Mouse (Mus musculus): ENCODE results near the gene Fbxo9. TPM values are rescaled to one million over a fixed set of nuclear protein-coding genes. Genes with fewer than 3 reads are reported as not detected.
"Not testable (repeated sequence)": the region's sequence is repeated elsewhere in the genome, so short reads cannot be mapped to it uniquely, and the experiment has no call there.

The Fbxo9 gene
- polyA plus RNA-seq, 1 experiment from 2014 or later: 67.7 TPM

GRCm38 (mm10) chr9:78085722-78086287 lies 23.1 kb downstream of the Fbxo9 start:
- H3K9me3 ChIP-seq: no peaks in the 10 kb centered on the region
- no peak overlapping the region for H3K9ac ChIP-seq
- no peak overlapping the region for H3K4me2 ChIP-seq
- H3K27ac ChIP-seq (replicated peaks): no peak overlapping the region
- no peak overlapping the region for H3K4me3 ChIP-seq
- H3K27me3 ChIP-seq: no peaks in the 10 kb centered on the region
- no peak for ATAC-seq (ENCODE audit: low read depth)
- peaks cover 8% of the 10 kb centered on the region; the same call in 1 of the 2 replicates for H3K4me1 ChIP-seq (replicated peaks)
- H3K36me3 ChIP-seq: peaks cover 61% of the 10 kb centered on the region
- 79% methylated on average over 14 of the region's 14 CpGs for WGBS

DNA sequence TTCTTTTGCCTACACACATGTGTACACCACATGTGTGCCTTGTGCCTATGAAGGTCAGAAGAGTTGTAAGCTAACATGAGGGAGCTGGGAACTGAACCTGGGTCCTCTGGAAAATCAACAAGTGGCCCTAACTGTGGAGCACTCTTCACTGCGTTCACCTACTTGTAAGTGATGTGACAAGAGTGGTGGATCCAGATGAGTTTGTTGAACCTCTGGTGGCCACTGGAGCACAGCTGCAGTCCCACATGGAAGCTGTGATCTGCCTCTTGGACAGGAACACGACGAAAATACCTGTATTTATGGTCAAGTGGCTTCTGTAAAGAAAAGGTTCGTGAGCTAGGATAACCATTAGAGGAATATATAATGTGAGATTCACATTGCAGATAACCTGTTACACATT lies 24.5 kb downstream of the Fbxo9 start:
- ATAC-seq (ENCODE audit: low read depth): no peak
- Histone ChIP-seq H3K4me1 (replicated peaks) (peaks cover 8% of the 10 kb centered on the region; the same call in 1 of the 2 replicates), H3K4me3 (no peak overlapping the region), H3K4me2 (no peak overlapping the region), H3K36me3 (peaks cover 62% of the 10 kb centered on the region), H3K9me3 (no peaks in the 10 kb centered on the region), H3K27ac (replicated peaks) (no peak overlapping the region), H3K9ac (no peak overlapping the region), H3K27me3 (no peaks in the 10 kb centered on the region)
- WGBS: 91% methylated on average over 4 of the region's 4 CpGs

GRCm38 (mm10) chr9:78081835-78082234 lies 27.0 kb downstream of the Fbxo9 start:
- Histone ChIP-seq H3K9ac (no peak overlapping the region), H3K9me3 (no peaks in the 10 kb centered on the region), H3K27me3 (no peaks in the 10 kb centered on the region), H3K4me1 (replicated peaks) (no peaks in the 10 kb centered on the region), H3K4me2 (no peak overlapping the region), H3K36me3 (peaks cover 52% of the 10 kb centered on the region), H3K27ac (replicated peaks) (no peak overlapping the region), H3K4me3 (no peak overlapping the region)
- no peak for ATAC-seq (ENCODE audit: low read depth)
- WGBS: 84% methylated on average over 7 of the region's 7 CpGs

DNA sequence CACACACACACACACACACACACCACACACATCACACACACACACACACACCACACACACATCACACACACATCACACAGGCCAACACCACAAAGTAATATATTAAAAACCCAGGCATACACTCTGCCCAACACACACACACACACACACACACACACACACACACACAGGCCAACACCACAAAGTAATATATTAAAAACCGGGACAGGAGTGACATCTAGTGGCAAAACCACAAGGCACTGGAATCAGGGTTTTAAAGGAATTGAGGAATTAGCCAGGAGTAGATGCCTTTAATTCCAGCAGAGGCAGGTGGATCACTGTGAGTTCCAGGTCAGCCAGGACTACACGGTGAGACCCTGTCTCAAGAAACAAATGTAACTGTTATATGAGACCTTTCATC lies 30.6 kb downstream of the Fbxo9 start:
- no peak overlapping the region for H3K27ac ChIP-seq (replicated peaks)
- no peaks in the 10 kb centered on the region for H3K4me1 ChIP-seq (replicated peaks)
- 48% methylated on average over 2 of the region's 2 CpGs for WGBS
- H3K9ac ChIP-seq: no peak overlapping the region
- H3K27me3 ChIP-seq: no peaks in the 10 kb centered on the region
- H3K4me2 ChIP-seq: no peak overlapping the region
- no peaks in the 10 kb centered on the region for H3K9me3 ChIP-seq
- H3K4me3 ChIP-seq: no peak overlapping the region
- peaks cover 19% of the 10 kb centered on the region for H3K36me3 ChIP-seq
- ATAC-seq (ENCODE audit: low read depth): no peak

DNA sequence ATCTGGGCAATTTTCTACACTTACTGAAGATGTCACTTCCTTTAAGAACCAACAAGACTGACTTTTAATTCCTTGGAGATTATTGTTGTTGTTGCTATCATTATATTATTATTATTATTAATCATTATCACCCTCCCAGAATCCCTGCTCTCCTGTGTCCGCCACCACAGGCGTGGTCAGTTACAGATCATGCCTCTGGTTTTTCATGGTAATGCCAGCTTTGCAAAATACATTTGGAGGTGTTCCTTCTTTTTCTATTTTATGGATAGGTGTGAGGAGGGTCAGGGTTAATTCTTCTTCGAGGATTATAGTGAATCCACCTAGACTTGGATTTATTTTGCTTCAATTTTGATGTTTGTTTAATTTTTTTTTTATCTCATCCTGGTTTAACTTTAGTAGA lies 33.6 kb downstream of the Fbxo9 start:
- ATAC-seq (ENCODE audit: low read depth): no peak
- Histone ChIP-seq H3K27me3 (no peaks in the 10 kb centered on the region), H3K4me2 (no peak overlapping the region), H3K9me3 (no peaks in the 10 kb centered on the region), H3K9ac (no peak overlapping the region), H3K4me1 (replicated peaks) (no peaks in the 10 kb centered on the region), H3K4me3 (no peak overlapping the region), H3K36me3 (no peaks in the 10 kb centered on the region), H3K27ac (replicated peaks) (no peak overlapping the region)
- WGBS: 94% methylated on average over 3 of the region's 3 CpGs

DNA sequence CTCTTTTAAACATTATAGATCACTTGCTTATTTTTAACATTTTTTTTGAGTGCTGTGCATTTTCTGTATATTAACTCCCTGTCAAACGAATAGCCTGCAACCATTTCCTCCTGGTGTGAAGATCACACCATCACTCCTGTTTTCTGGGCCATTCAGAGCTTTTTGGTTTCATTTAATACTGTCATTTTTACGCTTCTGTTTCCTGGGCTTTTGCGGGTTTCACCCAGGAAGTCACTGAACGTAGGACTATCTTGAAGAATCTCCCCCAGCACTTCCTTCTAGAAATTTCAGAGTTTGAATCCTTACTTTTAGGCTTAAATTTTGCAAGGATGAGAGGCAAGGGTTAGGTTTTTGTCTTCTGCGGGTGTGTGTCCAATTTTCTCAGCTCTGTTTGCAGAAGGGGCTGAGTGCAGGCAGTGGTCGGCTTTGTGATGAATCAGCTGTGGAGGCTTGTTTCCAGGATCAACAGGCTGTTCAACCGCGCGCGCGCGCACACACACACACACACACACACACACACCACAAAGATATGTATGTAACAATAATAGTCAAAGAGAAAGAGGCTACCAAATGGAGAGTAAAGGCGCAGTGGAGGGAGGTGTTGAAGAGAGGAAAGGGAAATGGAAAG lies 35.0 kb downstream of the Fbxo9 start:
- Histone ChIP-seq H3K9me3 (no peaks in the 10 kb centered on the region), H3K4me3 (no peak overlapping the region), H3K4me1 (replicated peaks) (no peaks in the 10 kb centered on the region), H3K27me3 (no peaks in the 10 kb centered on the region), H3K27ac (replicated peaks) (no peak overlapping the region), H3K4me2 (no peak overlapping the region), H3K9ac (no peak overlapping the region), H3K36me3 (no peaks in the 10 kb centered on the region)
- ATAC-seq (ENCODE audit: low read depth): no peak
- WGBS: 94% methylated on average over 13 of the region's 13 CpGs

- H3K27ac ChIP-seq (replicated peaks); H3K36me3 ChIP-seq; H3K4me3 ChIP-seq; H3K9me3 ChIP-seq; H3K27me3 ChIP-seq; ATAC-seq (ENCODE audit: low read depth); H3K4me2 ChIP-seq; H3K4me1 ChIP-seq (replicated peaks); H3K9ac ChIP-seq: not testable (repeated sequence)
- 91% methylated on average over 3 of the region's 3 CpGs for WGBS
Observed at GRCm38 (mm10) chr9:78073291-78073690, 35.6 kb downstream of the Fbxo9 start.

DNA sequence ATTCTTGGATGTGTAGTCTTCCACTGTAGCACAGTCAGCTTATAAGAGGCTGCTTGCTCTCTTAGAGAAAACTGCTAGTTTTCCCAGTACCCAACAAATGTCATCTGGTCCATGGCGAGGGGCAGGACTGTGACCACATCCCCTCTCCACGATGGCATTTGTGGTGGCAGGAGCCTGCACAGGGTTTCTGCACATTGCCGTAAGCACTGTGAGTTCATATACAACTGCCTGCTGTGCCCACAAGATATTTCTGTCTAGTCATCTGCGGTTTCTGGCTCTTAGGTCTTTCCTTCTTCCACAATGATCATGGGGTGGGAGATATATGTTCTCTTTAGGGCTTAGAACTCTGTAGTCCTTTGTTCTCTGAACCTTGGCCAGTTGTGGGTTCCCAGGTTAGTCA lies 37.2 kb downstream of the Fbxo9 start:
- 83% methylated on average over 4 of the region's 4 CpGs for WGBS
- no peak overlapping the region for H3K27ac ChIP-seq (replicated peaks)
- no peak overlapping the region for H3K4me3 ChIP-seq
- no peak overlapping the region for H3K9ac ChIP-seq
- no peaks in the 10 kb centered on the region for H3K4me1 ChIP-seq (replicated peaks)
- no peaks in the 10 kb centered on the region for H3K9me3 ChIP-seq
- H3K4me2 ChIP-seq: no peak overlapping the region
- H3K36me3 ChIP-seq: no peaks in the 10 kb centered on the region
- H3K27me3 ChIP-seq: no peaks in the 10 kb centered on the region
- ATAC-seq (ENCODE audit: low read depth): no peak

DNA sequence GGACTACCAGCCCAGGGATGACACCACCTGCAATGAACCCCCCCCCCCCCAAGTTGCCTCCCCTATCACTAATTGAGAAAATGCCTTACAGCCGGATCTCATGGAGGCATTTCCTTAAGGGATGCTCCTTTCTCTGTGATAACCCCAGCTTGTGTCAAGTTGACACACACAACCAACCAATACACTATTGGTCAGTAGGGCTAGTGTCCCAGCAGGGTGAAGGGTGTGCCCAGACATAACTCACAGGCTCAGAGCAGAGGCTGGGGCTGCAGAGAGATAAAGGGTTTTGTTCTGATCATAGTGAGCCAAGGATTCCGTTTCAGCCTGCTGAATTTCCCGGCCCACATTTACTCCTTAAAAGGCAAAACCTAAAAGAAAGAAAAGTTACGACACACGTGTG lies 38.4 kb downstream of the Fbxo9 start:
- Histone ChIP-seq H3K27me3 (no peaks in the 10 kb centered on the region), H3K9me3 (no peaks in the 10 kb centered on the region), H3K4me1 (replicated peaks) (no peaks in the 10 kb centered on the region), H3K4me2 (no peak overlapping the region), H3K4me3 (no peak overlapping the region), H3K9ac (no peak overlapping the region), H3K27ac (replicated peaks) (no peak overlapping the region), H3K36me3 (no peaks in the 10 kb centered on the region)
- ATAC-seq (ENCODE audit: low read depth): no peak
- 73% methylated on average over 5 of the region's 5 CpGs for WGBS

DNA sequence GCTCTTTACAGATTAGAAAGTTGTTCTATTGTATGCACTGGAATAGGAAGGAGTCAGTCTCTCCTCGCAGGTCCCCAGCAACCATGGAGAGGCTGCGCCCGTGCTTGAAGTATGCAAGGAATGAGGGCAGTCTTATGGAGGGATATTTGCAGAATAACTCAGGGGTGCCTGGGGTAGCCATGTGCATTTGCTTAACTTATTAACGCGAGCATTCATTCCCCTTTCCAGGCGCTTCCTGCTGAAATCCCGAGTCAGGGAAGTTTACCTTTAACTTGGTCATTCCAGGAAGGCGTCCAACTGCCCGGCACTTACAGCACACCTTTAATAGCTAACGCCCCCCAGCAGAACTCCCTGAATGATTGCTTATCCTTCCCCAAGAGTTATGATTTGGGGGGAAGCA lies 44.7 kb downstream of the Fbxo9 start:
- 79% methylated on average over 10 of the region's 10 CpGs for WGBS
- no peaks in the 10 kb centered on the region for H3K27me3 ChIP-seq
- H3K4me3 ChIP-seq: no peak overlapping the region

GRCm38 (mm10) chr9:78062392-78062791 lies 46.5 kb downstream of the Fbxo9 start:
- Histone ChIP-seq H3K9me3 (no peaks in the 10 kb centered on the region), H3K4me3 (no peak overlapping the region), H3K27me3 (no peaks in the 10 kb centered on the region)

More for the DNA sequence above, 44.7 kb downstream of the Fbxo9 start:
- no peak for ATAC-seq (ENCODE audit: low read depth)
- H3K27ac ChIP-seq (replicated peaks): no peak overlapping the region
- H3K9ac ChIP-seq: no peak overlapping the region
- H3K4me2 ChIP-seq: no peak overlapping the region
- no peaks in the 10 kb centered on the region for H3K36me3 ChIP-seq
- H3K4me1 ChIP-seq (replicated peaks): no peaks in the 10 kb centered on the region
- no peaks in the 10 kb centered on the region for H3K9me3 ChIP-seq

DNA sequence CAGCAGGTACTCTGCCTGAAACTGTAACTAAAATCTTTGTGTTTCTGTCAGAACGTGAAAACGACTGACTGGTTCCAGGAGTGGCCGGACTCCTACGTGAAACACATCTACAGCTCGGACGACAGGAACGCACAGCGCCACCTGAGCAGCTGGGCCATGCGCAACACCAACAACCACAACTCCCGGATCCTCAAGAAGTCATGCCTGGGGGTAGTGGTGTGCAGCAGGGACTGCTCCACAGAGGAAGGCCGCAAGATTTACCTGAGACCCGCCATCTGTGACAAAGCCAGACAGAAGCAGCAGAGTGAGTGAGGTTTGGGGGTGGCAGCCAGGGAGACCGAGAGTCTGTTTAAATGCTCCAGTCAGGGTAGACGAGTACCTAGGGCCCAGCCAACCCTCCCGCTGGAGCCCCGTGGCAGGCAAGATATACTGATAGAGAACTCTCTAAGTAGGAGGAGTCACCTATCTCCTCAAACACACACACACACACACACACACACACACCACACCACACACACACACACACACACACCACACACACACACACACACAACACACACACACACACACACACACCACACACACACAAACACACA lies 49.2 kb downstream of the Fbxo9 start:
- H3K9me3 ChIP-seq: no peaks in the 10 kb centered on the region
- ATAC-seq (ENCODE audit: low read depth): no peak
- no peaks in the 10 kb centered on the region for H3K4me1 ChIP-seq (replicated peaks)
- H3K36me3 ChIP-seq: no peaks in the 10 kb centered on the region
- no peak overlapping the region for H3K27ac ChIP-seq (replicated peaks)
- H3K9ac ChIP-seq: no peak overlapping the region
- H3K4me3 ChIP-seq: no peak overlapping the region
- WGBS: 90% methylated on average over 16 of the region's 16 CpGs
- H3K4me2 ChIP-seq: no peak overlapping the region
- H3K27me3 ChIP-seq: no peaks in the 10 kb centered on the region

More at GRCm38 (mm10) chr9:78062392-78062791, 46.5 kb downstream of the Fbxo9 start:
- no peak overlapping the region for H3K4me2 ChIP-seq
- no peaks in the 10 kb centered on the region for H3K4me1 ChIP-seq (replicated peaks)
- H3K36me3 ChIP-seq: no peaks in the 10 kb centered on the region
- no peak overlapping the region for H3K27ac ChIP-seq (replicated peaks)
- no peak for ATAC-seq (ENCODE audit: low read depth)
- no peak overlapping the region for H3K9ac ChIP-seq
- 79% methylated on average over 9 of the region's 9 CpGs for WGBS

- H3K9ac ChIP-seq: no peak overlapping the region
- H3K4me2 ChIP-seq: no peak overlapping the region
- no peaks in the 10 kb centered on the region for H3K9me3 ChIP-seq
- ATAC-seq (ENCODE audit: low read depth): no peak
- no peak overlapping the region for H3K4me3 ChIP-seq
- H3K4me1 ChIP-seq (replicated peaks): no peaks in the 10 kb centered on the region
- no peak overlapping the region for H3K27ac ChIP-seq (replicated peaks)
- no peaks in the 10 kb centered on the region for H3K27me3 ChIP-seq
- 82% methylated on average over 3 of the region's 3 CpGs for WGBS
- no peaks in the 10 kb centered on the region for H3K36me3 ChIP-seq
Observed at GRCm38 (mm10) chr9:78054298-78054697, 54.6 kb downstream of the Fbxo9 start.
